Mouse (Mus musculus) embryonic facial prominence, embryonic 15.5 days (tissue): ENCODE measurements around the gene Rasgef1b. TPM values are rescaled to one million over a fixed set of nuclear protein-coding genes. Genes with fewer than 3 reads are reported as not detected.

Experiments
- ATAC-seq: fragments of 200-750 bp; cut with Nextera tagmentation; 2 replicates; pipeline ENCODE4 v1.8.0; 2017; ENCODE audit warnings: low read depth, moderate TSS enrichment; ENCODE audit not compliant: insufficient number of reproducible peaks, low FRiP score, low TSS enrichment
- H3K27ac ChIP-seq: fragments of 300-500 bp; sonication (generic); replicated peaks from 2 replicates; pipeline ENCODE4 v1.5.1; 2015; ENCODE audit warnings: mild to moderate bottlenecking, inconsistent platforms
- H3K27me3 ChIP-seq: fragments of 300-500 bp; sonication (generic); 2 replicates; pipeline ENCODE4 v1.6.1; 2015; ENCODE audit warnings: inconsistent platforms
- H3K36me3 ChIP-seq: fragments of 300-500 bp; sonication (generic); 2 replicates; pipeline ENCODE4 v1.6.1; 2015; ENCODE audit warnings: mild to moderate bottlenecking, inconsistent platforms
- H3K4me1 ChIP-seq: fragments of 300-500 bp; sonication (generic); 2 replicates; pipeline ENCODE4 v1.6.1; 2015; ENCODE audit warnings: inconsistent platforms
- H3K4me2 ChIP-seq: fragments of 300-500 bp; sonication (generic); replicated peaks from 2 replicates; pipeline ENCODE4 v1.6.1; 2015; ENCODE audit warnings: mild to moderate bottlenecking, inconsistent platforms
- H3K4me3 ChIP-seq: fragments of 300-500 bp; sonication (generic); replicated peaks from 2 replicates; pipeline ENCODE4 v1.5.1; 2015; ENCODE audit warnings: mild to moderate bottlenecking, inconsistent platforms
- H3K9ac ChIP-seq: fragments of 300-500 bp; sonication (generic); 2 replicates; pipeline ENCODE4 v1.6.1; 2015; ENCODE audit warnings: inconsistent platforms
- H3K9me3 ChIP-seq: fragments of 300-500 bp; sonication (generic); replicated peaks from 2 replicates; pipeline ENCODE4 v1.6.1; 2016; ENCODE audit warnings: inconsistent platforms
- WGBS: fragments of 180-500 bp; shearing (Covaris S2); methylation state at CpG from one replicate; pipeline ENCODE4 v1.1.7; 2015; 5-methylcytosine and 5-hydroxymethylcytosine counted together
- polyA plus RNA-seq: library from polyadenylated mRNA; unstranded; fragments of >200 nt; fragmentation: Nextera tagmentation; extraction: Ambion mirVana; gene quantifications from 2 replicates; pipeline ENCODE4 v1.2.1, GENCODE M21; 2015

The Rasgef1b gene
- polyA plus RNA-seq, 1 experiment from 2014 or later = 11.5 TPM

DNA sequence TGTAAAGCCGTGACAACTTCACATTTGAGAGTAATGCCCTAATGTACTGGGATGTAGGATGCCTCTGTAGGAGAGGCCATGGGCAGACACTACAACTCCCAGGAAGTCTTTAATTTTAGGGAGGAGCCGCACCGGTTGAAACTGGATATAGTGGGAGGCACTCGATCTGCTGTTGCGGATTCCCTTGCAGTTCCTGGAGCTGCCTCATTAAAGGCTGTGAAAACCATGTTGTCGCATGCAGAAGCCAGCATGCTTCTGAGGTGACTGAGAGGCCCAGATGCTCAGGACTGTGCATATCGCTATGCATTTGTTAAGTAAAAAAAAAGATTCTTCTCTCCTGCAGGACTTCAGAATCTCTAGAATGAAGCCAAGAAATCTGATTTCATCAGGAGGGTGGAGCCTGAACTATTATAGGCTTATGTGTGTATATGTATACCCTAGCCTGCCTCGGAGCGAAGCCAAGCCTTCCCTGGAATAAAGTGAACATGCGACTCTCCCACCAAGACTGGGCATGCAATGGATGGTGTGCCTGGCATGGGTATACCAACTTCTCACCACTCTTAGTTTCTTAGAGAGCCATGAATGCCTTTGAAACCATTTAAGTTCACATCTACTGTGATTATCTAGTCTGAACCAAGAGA is 130.3 kb downstream of the Rasgef1b start:
- 27% methylated on average over 10 of the region's 10 CpGs for WGBS
- no peaks in the 10 kb centered on the region for H3K9me3 ChIP-seq
- H3K4me3 ChIP-seq = no peak overlapping the region
- no peak for ATAC-seq
- H3K27ac ChIP-seq = no peak overlapping the region
- no peaks in the 10 kb centered on the region for H3K36me3 ChIP-seq
- no peak overlapping the region for H3K9ac ChIP-seq
- no peaks in the 10 kb centered on the region for H3K27me3 ChIP-seq
- peak overlapping the region; percentile 22; the same call in 1 of the 2 replicates for H3K4me2 ChIP-seq
- H3K4me1 ChIP-seq = peaks cover 6% of the 10 kb centered on the region

DNA sequence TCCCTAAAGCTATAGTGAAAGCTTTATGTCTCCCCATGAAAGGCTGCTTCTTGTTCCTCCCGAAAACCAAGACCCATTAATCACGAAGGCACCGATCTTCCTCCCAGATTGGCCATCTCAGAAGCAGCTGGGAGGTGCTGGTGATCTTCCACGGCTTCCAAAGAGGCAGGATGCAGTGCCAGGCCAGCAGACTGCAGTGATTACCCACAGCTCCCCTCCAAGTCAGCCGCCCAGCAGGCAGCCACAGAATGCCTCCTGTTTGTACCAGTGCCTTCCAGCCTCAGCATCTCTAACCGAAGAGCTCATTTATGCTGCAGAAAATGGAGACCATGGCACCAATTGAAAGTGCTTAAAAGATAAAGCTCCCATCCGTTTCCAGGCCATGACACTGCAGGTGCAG is 131.2 kb downstream of the Rasgef1b start:
- Histone ChIP-seq H3K4me1 (peaks cover 6% of the 10 kb centered on the region), H3K4me3 (no peak overlapping the region), H3K4me2 (no peak overlapping the region), H3K27ac (no peak overlapping the region), H3K9me3 (no peaks in the 10 kb centered on the region), H3K9ac (no peak overlapping the region), H3K27me3 (no peaks in the 10 kb centered on the region), H3K36me3 (no peaks in the 10 kb centered on the region)
- no peak for ATAC-seq
- WGBS = 61% methylated on average over 7 of the region's 7 CpGs

DNA sequence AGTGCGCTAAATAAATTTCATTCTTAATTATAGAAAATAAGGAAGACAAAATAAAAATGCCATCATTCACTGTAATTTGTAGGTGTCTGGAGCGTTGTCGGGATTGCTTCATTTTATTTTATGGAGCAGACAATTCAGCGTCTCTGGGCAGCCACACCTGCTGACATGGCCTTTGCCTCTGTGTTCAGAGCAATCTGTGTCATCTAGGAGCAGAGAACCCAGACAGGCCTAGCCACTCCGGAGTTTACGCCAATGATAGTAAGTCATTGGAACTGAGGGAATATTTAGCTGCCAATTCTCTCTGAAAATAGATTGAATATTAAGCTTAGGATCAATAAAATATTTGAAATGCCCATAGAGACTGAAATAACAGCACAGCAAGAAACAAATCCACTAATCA is 137.5 kb downstream of the Rasgef1b start:
- Histone ChIP-seq H3K36me3 (no peaks in the 10 kb centered on the region), H3K9ac (no peak overlapping the region), H3K27ac (no peak overlapping the region), H3K9me3 (no peaks in the 10 kb centered on the region), H3K4me3 (no peak overlapping the region), H3K4me1 (no peaks in the 10 kb centered on the region), H3K4me2 (no peak overlapping the region), H3K27me3 (no peaks in the 10 kb centered on the region)
- no peak for ATAC-seq
- 74% methylated on average over 6 of the region's 6 CpGs for WGBS

DNA sequence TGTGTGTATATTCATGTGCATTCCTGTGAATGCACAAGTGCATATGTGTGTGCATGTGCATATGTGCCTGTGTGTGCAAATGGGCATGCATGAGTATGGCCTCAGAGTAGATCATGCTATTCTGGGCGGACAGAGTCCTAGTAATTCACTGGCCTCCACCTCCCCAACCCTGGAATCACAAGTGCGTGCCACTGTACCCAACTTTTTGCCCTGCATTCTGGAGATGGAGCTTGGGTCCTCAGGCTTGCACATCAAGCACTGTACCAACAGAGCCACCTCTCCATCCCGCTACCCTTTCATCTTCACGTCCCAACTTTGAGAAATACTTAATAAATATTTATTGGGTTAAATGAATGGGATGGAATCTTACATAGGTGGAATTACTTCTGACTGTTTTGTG is 138.3 kb downstream of the Rasgef1b start:
- Histone ChIP-seq H3K4me3 (no peak overlapping the region), H3K27me3 (no peaks in the 10 kb centered on the region), H3K27ac (no peak overlapping the region), H3K9me3 (no peaks in the 10 kb centered on the region), H3K9ac (no peak overlapping the region), H3K36me3 (no peaks in the 10 kb centered on the region), H3K4me2 (no peak overlapping the region), H3K4me1 (no peaks in the 10 kb centered on the region)
- no peak for ATAC-seq
- WGBS = 83% methylated on average over 4 of the region's 4 CpGs

GRCm38 (mm10) chr5:99587994-99588393 is 140.9 kb downstream of the Rasgef1b start:
- Histone ChIP-seq H3K9ac (no peak overlapping the region), H3K4me2 (no peak overlapping the region), H3K27ac (no peak overlapping the region), H3K27me3 (no peaks in the 10 kb centered on the region), H3K4me1 (0 out of 2 replicates have a peak, but pooled peaks cover 2% of the 10 kb centered on the region), H3K9me3 (no peaks in the 10 kb centered on the region), H3K36me3 (no peaks in the 10 kb centered on the region), H3K4me3 (no peak overlapping the region)
- WGBS = 90% methylated on average over 5 of the region's 5 CpGs
- no peak for ATAC-seq

DNA sequence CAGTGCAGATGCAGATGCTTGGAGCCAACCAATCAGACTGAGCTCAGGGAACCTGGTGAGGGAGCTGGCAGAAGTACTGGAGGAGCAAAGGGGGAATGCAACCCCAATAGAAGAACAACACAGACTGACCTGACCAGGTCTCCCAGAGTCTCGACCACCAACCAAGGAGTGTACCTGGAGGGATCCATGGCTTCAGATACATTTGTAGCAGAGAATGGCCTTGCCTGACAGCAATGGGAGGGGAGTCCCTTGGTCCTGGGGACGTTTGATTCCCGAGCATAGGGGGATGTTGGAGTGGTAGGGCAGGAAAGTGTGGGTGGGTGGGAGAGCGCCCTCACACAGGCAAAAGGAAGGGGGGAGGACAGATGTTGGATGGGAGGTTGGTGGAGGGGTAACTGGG is 141.3 kb downstream of the Rasgef1b start:
- no peak overlapping the region for H3K9ac ChIP-seq
- no peaks in the 10 kb centered on the region for H3K27me3 ChIP-seq
- H3K36me3 ChIP-seq = no peaks in the 10 kb centered on the region
- H3K27ac ChIP-seq = no peak overlapping the region
- 69% methylated on average over 4 of the region's 4 CpGs for WGBS
- no peak for ATAC-seq
- H3K4me1 ChIP-seq = 0 out of 2 replicates have a peak, but pooled peaks cover 2% of the 10 kb centered on the region
- no peak overlapping the region for H3K4me2 ChIP-seq
- no peak overlapping the region for H3K4me3 ChIP-seq
- no peaks in the 10 kb centered on the region for H3K9me3 ChIP-seq

GRCm38 (mm10) chr5:99586287-99586686 is 142.6 kb downstream of the Rasgef1b start:
- 80% methylated on average over 6 of the region's 6 CpGs for WGBS
- Histone ChIP-seq H3K27me3 (no peaks in the 10 kb centered on the region), H3K9ac (no peak overlapping the region), H3K4me3 (no peak overlapping the region), H3K9me3 (no peaks in the 10 kb centered on the region), H3K4me1 (0 out of 2 replicates have a peak, but pooled peaks cover 2% of the 10 kb centered on the region), H3K4me2 (no peak overlapping the region), H3K27ac (no peak overlapping the region), H3K36me3 (no peaks in the 10 kb centered on the region)
- ATAC-seq = no peak

DNA sequence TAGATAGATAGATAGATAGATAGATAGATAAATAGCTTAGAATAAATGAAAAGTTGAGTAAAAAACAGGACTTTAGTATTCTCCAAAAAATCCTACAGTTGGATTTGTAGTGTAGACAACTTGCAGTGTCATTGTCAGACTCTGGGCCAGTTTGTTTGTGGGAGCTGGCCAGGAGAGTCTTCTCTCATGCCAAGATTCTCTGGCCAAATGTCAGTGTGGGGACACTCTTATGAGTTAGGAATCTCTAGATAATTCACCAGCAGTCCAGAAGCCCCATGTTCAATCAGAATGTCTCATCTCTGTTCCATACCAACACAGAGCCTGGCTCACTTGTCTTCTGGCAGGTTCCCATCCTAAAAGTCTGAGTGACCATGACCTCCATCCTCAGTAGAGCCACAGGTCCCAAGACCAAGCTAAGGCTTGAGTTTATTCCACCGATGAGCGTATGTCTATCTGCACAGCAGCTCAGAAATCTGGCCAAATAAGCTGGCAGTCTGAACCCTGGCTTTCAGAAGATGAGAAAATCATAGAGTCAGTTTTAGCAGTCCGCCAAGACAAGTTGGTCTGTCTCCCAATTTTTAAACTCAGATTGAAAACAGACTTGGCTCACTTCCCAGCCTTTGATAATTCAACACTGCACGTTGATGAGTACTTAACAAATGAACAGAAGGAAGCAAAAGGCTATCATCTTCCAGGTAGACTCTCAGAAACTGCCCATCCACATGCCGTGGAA is 143.5 kb downstream of the Rasgef1b start:
- H3K4me1 ChIP-seq = 0 out of 2 replicates have a peak, but pooled peaks cover 2% of the 10 kb centered on the region
- WGBS = 36% methylated on average over 5 of the region's 5 CpGs
- H3K27me3 ChIP-seq = no peaks in the 10 kb centered on the region
- H3K4me2 ChIP-seq = no peak overlapping the region
- no peaks in the 10 kb centered on the region for H3K36me3 ChIP-seq
- no peaks in the 10 kb centered on the region for H3K9me3 ChIP-seq
- no peak overlapping the region for H3K4me3 ChIP-seq
- no peak overlapping the region for H3K9ac ChIP-seq
- no peak for ATAC-seq
- no peak overlapping the region for H3K27ac ChIP-seq

DNA sequence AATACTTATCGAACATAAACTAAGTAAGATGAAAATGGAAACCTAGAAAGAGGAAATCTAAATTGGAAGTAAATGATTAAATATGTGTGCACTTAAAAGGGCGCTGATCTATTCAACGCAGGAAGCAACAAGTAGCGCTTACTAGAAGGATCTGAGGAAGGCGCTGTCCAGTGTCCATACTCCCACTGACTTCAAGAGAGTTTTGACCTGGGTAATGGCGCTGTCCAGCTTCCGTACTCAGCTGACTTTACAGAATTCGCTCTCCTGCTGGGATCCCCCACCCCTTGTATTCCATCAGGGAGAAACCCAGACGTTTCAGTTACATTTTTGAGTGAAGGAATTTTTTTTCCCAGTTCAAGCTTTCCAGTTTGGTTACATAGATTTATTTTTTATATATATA is 144.6 kb downstream of the Rasgef1b start:
- Histone ChIP-seq H3K27ac (no peak overlapping the region), H3K4me3 (no peak overlapping the region), H3K36me3 (no peaks in the 10 kb centered on the region), H3K4me2 (no peak overlapping the region), H3K9ac (no peak overlapping the region), H3K4me1 (0 out of 2 replicates have a peak, but pooled peaks cover 2% of the 10 kb centered on the region), H3K9me3 (no peaks in the 10 kb centered on the region), H3K27me3 (no peaks in the 10 kb centered on the region)
- WGBS = 77% methylated on average over 9 of the region's 9 CpGs
- ATAC-seq = no peak

DNA sequence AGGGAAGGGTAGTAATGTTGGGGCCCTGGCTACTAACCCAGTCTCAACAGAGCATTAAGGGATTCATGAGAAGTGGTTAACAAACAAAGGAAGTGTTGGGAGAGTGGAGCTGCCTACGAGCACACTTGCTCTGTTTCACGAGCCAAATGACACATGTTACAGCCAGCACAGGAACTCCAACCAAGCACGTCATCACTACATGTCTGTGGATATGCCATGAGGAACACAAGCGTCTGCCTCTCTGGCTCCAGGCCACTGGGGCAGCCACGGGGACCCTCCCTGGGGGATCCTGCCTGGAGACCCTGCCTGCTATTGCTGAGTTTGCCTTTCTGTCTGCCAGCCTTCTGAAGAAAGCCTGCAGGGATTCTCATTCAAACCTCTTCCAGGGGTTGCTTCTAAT is 146.8 kb downstream of the Rasgef1b start:
- 19% methylated on average over 5 of the region's 5 CpGs for WGBS
- no peaks in the 10 kb centered on the region for H3K36me3 ChIP-seq
- no peak for ATAC-seq

DNA sequence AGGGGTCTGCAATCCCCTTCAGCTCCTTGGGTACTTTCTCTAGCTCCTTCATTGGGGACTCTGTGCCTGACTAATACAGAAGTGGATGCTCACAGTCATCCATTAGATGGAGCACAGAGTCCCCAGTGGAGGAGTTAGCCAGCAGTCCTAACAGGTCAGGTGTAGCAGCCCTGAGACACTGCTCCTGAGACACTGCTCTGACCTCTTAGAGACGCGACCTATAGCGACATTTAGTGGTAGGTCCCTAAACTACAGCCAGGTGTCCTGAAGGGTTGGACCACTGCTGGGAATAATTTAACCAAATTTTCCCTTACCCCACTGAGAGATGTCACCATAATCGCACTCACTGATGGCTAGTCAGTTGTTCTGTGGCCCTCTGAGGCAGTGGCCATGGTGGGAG is 150.2 kb downstream of the Rasgef1b start:
- no peak overlapping the region for H3K4me2 ChIP-seq
- no peak overlapping the region for H3K9ac ChIP-seq
- no peak overlapping the region for H3K27ac ChIP-seq
- H3K4me1 ChIP-seq = no peaks in the 10 kb centered on the region
- no peaks in the 10 kb centered on the region for H3K27me3 ChIP-seq
- 7% methylated on average over 4 of the region's 4 CpGs for WGBS
- no peak overlapping the region for H3K4me3 ChIP-seq
- no peaks in the 10 kb centered on the region for H3K36me3 ChIP-seq
- no peak for ATAC-seq
- H3K9me3 ChIP-seq = no peaks in the 10 kb centered on the region

More for the DNA sequence above, 146.8 kb downstream of the Rasgef1b start:
- H3K27me3 ChIP-seq = no peaks in the 10 kb centered on the region
- H3K4me2 ChIP-seq = no peak overlapping the region
- H3K9ac ChIP-seq = no peak overlapping the region
- H3K9me3 ChIP-seq = no peaks in the 10 kb centered on the region
- no peak overlapping the region for H3K27ac ChIP-seq
- no peak overlapping the region for H3K4me3 ChIP-seq
- H3K4me1 ChIP-seq = 0 out of 2 replicates have a peak, but pooled peaks cover 2% of the 10 kb centered on the region
